Mouse (Mus musculus): ENCODE data around the gene Rnf145. TPM values are rescaled to one million over a fixed set of nuclear protein-coding genes. Genes with fewer than 3 reads are reported as not detected.

Rnf145 gene
- polyA plus RNA-seq (2015; fragmentation: Nextera tagmentation; extraction: Ambion mirVana): 22.9 and 25.6 TPM in 2 replicates

DNA sequence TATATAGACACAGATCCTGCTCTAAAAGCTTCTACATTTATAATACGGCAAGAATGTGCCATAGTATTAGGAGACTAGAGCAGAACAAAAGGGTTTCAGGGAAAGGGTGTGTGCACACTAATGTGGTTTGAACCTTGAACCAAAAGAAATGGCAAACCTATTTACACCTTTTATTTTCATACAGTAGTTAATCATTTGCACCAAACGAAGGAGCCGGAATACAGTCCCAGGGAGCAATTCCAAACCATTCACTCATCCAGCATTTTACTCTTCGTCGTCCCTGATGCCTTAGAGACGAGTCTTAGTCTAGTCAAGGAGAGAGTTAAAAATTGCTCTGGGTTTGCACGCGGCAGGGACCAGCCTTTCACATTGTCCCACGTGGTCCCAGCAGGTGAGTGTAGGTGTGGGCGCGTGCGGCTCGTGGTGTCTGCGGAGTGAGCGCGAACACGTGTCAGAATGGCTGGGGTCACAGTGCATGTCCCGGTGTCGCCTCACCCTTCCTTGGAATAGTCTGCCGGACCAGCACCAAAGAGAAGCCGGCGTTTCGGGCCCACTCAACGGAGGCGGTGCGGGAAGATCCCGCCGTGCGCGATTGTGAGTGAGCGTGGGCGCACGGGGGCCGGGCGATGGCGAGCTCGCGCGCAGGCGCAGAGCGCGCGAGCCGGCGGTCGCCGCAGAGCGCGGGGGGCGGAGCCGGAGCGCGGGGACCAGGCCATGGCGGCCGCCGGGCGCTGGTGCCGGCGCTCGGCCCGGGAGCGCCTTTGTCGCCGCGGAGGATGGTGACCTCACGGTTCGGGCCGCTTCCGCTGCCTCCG is at the start of gene Rnf145:
Gene Rnf145, plus strand, starts transcription at position 684 of the 815 bp plus-strand sequence.

DNA sequence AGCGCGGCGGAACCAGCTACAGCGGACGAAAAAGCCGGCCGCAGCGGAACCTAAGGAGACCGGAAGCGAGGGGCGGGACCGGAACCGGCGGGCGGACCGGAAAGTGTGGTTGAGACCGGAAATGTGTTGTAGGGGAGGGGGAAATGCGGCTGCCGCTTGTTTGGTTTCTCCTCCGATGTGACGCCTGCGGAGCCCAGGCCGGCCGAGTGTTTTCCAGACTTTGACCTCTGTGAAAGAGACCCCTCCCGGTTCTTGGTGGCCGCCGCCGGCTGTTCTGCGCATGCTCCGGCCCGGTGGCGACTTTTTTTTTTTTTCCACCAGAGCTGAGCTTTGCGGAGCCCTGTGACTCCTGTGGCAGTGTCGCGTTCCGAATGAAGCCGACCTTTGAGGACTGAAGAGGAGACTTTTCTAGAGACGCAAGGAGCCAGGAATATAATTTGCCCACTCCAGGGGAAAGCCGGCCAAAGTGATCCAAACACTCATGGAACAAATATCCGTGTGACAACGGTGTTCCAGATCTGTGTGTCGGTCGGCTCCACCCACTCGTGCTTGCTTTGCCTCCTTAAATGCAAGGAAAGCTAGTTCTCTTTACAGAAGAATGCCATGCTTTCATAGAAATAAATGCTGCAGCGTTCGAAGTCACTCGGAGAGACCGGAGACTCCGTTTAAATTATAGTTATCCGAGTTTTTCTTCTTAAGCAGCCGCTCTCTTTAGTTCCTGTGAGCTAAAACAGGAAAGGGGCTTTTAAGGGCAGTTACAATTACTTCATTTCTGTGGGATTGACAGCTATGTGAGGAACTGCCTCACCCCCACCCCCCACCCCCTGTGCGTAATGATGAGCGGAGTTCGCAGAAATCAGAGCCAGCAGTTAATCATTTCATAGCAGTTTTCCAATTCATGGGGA is 48.1 kb upstream of the Rnf145 start, which contains the start of gene Ublcp1:
Gene Ublcp1, minus strand, starts transcription at position 67 of the 905 bp plus-strand sequence.

Small RNA genes within 50 kb of the gene (microRNA-seq; reads per million reads assigned to microRNA genes)
- gene Gm22121: 0 reads per million in 2 experiments

Other genes with a start within 250 kb of the Rnf145 start
- gene Il12b, start 118.9 kb upstream of the Rnf145 start, polyA plus RNA-seq (2015; fragmentation: Nextera tagmentation; extraction: Ambion mirVana): 0.06 TPM in 1 of 2 replicates, not detected in the other
- gene Ublcp1, start 48.5 kb upstream of the Rnf145 start, polyA plus RNA-seq (2015; fragmentation: Nextera tagmentation; extraction: Ambion mirVana): 24.4 and 31.1 TPM in 2 replicates
- 20.2 and 24.3 TPM in 2 replicates for gene Ebf1, start 98.4 kb downstream of the Rnf145 start, polyA plus RNA-seq (2015; fragmentation: Nextera tagmentation; extraction: Ambion mirVana)

Data from skeletal muscle tissue, postnatal 0 days (tissue).